Mouse (Mus musculus) WW6 (cell line): Measurements from ENCODE around the gene Ensa.
"Not testable (repeated sequence)": the region's sequence is repeated elsewhere in the genome, so short reads cannot be mapped to it uniquely, and the experiment has no call there.

Experiments
- DNase-seq: peaks from one replicate; pipeline ENCODE4 v3.0.0-alpha.2; 2013; ENCODE audit warnings: low read depth, low spot score

Gene Ensa

GRCm38 (mm10) chr3:95643097-95643496, 18.3 kb downstream of the Ensa start:
- DNase-seq: no peak

GRCm38 (mm10) chr3:95645313-95646235, 20.8 kb downstream of the Ensa start:
- DNase-seq: no peak

- no peak for DNase-seq
These were observed 23.2 kb downstream of the Ensa start for GRCm38 (mm10) chr3:95648016-95648415.

- no peak for DNase-seq
These were observed 25.7 kb downstream of the Ensa start for GRCm38 (mm10) chr3:95650276-95651032.

- no peak for DNase-seq
These were observed 26.2 kb downstream of the Ensa start for GRCm38 (mm10) chr3:95651033-95651373.

- DNase-seq: no peak
These were observed 26.8 kb downstream of the Ensa start for GRCm38 (mm10) chr3:95651391-95652203.

GRCm38 (mm10) chr3:95652204-95652811, 27.5 kb downstream of the Ensa start:
- no peak for DNase-seq

- DNase-seq: no peak
These were observed 28.1 kb downstream of the Ensa start for GRCm38 (mm10) chr3:95652871-95653270.

GRCm38 (mm10) chr3:95653473-95654034, 28.8 kb downstream of the Ensa start:
- DNase-seq: no peak

- DNase-seq: not testable (repeated sequence)
These were observed 29.6 kb downstream of the Ensa start for GRCm38 (mm10) chr3:95654371-95654770.

- no peak for DNase-seq
These were observed 30.6 kb downstream of the Ensa start for GRCm38 (mm10) chr3:95655437-95655836.

- no peak for DNase-seq
These were observed 32.3 kb downstream of the Ensa start for GRCm38 (mm10) chr3:95657108-95657507.

- DNase-seq: no peak
These were observed 32.9 kb downstream of the Ensa start for GRCm38 (mm10) chr3:95657711-95658110.

GRCm38 (mm10) chr3:95658236-95658867, 33.6 kb downstream of the Ensa start, which contains the start of gene Mcl1:
TSS of gene Mcl1 (plus strand) at chr3:95658788.
- no peak for DNase-seq

GRCm38 (mm10) chr3:95658868-95659712, 34.3 kb downstream of the Ensa start:
- no peak for DNase-seq

GRCm38 (mm10) chr3:95659948-95660347, 35.2 kb downstream of the Ensa start:
- DNase-seq: no peak

- DNase-seq: no peak
These were observed 36.1 kb downstream of the Ensa start for GRCm38 (mm10) chr3:95660788-95661478.

GRCm38 (mm10) chr3:95661945-95662715, 37.3 kb downstream of the Ensa start:
- no peak for DNase-seq
